Mouse (Mus musculus) heart, embryonic 11.5 days (tissue): ENCODE measurements around the gene 6430571L13Rik. TPM values are rescaled to one million over a fixed set of nuclear protein-coding genes. Genes with fewer than 3 reads are reported as not detected.

ENCODE experiments used
- ATAC-seq: fragments of 200-750 bp; cut with Nextera tagmentation; replicated peaks from 2 replicates; pipeline ENCODE4 v1.8.0; 2017; ENCODE audit warnings: moderate library complexity; ENCODE audit not compliant: insufficient number of reproducible peaks, low FRiP score, low TSS enrichment
- H3K27ac ChIP-seq: fragments of 300-500 bp; sonication (generic); 2 replicates; pipeline ENCODE4 v1.5.1; 2014; ENCODE audit warnings: mild to moderate bottlenecking, low read depth, low read length
- H3K27me3 ChIP-seq: fragments of 300-500 bp; sonication (generic); 2 replicates; pipeline ENCODE4 v1.6.1; 2014; ENCODE audit warnings: mild to moderate bottlenecking, low read length, mixed read lengths; ENCODE audit not compliant: control insufficient read depth, insufficient read depth
- H3K36me3 ChIP-seq: fragments of 300-500 bp; sonication (generic); 2 replicates; pipeline ENCODE4 v1.6.1; 2014; ENCODE audit warnings: mild to moderate bottlenecking, low read length, moderate library complexity, mixed read lengths; ENCODE audit not compliant: control insufficient read depth, insufficient read depth
- H3K4me1 ChIP-seq: fragments of 300-500 bp; sonication (generic); 2 replicates; pipeline ENCODE4 v1.6.1; 2014; ENCODE audit warnings: low read length; ENCODE audit not compliant: control insufficient read depth, insufficient read depth
- H3K4me2 ChIP-seq: fragments of 300-500 bp; sonication (generic); 2 replicates; pipeline ENCODE4 v1.6.1; 2014; ENCODE audit warnings: mild to moderate bottlenecking, moderate library complexity
- H3K4me3 ChIP-seq: fragments of 300-500 bp; sonication (generic); 2 replicates; pipeline ENCODE4 v1.5.1; 2014; ENCODE audit warnings: low read depth, low read length
- H3K9ac ChIP-seq: fragments of 300-500 bp; sonication (generic); 2 replicates; pipeline ENCODE4 v1.6.1; 2014; ENCODE audit warnings: mild to moderate bottlenecking, low read depth, low read length, moderate library complexity
- H3K9me3 ChIP-seq: fragments of 300-500 bp; sonication (generic); replicated peaks from 2 replicates; pipeline ENCODE4 v1.6.1; 2016; ENCODE audit warnings: low read length; ENCODE audit not compliant: control insufficient read depth
- WGBS: fragments of 180-500 bp; shearing (Covaris S2); extraction: QIAGEN DNeasy Blood & Tissue Kit; methylation state at CpG from one replicate; pipeline ENCODE4 v1.1.7; 2014; ENCODE audit not compliant: insufficient replicate concordance; 5-methylcytosine and 5-hydroxymethylcytosine counted together
- polyA plus RNA-seq: library from polyadenylated mRNA; unstranded; fragments of >200 nt; fragmentation: Nextera tagmentation; extraction: Ambion mirVana; gene quantifications from 2 replicates; pipeline ENCODE4 v1.2.1, GENCODE M21; 2014

The 6430571L13Rik gene
- 0.66 and 0.92 TPM in 2 replicates for polyA plus RNA-seq

- H3K9ac ChIP-seq = peak within 1 kb of the TSS; percentile 70
- peak within 1 kb of the TSS; percentile 70 for H3K4me3 ChIP-seq
- peak; percentile 89 for ATAC-seq
- WGBS = under 1% methylated on average over 34 of the region's 34 CpGs
- no peaks in the 10 kb centered on the region for H3K36me3 ChIP-seq
- no peaks in the 10 kb centered on the region for H3K9me3 ChIP-seq
- H3K4me2 ChIP-seq = peak within 1 kb of the TSS; percentile 90
- no peak within 1 kb of the TSS for H3K27ac ChIP-seq
- H3K27me3 ChIP-seq = peaks cover 16% of the 10 kb centered on the region
- H3K4me1 ChIP-seq = no peaks in the 10 kb centered on the region; the same call in 1 of the 2 replicates
Measured at GRCm38 (mm10) chr9:107340267-107340859, at the start of gene 6430571L13Rik. TSS of gene 6430571L13Rik (plus strand) at chr9:107340602.

GRCm38 (mm10) chr9:107290897-107291296 lies 49.5 kb upstream of the 6430571L13Rik start:
- Histone ChIP-seq H3K4me3 (no peak overlapping the region), H3K9ac (no peak overlapping the region), H3K4me2 (no peak overlapping the region), H3K27ac (no peak overlapping the region), H3K9me3 (no peaks in the 10 kb centered on the region), H3K4me1 (peaks cover 19% of the 10 kb centered on the region; the same call in 1 of the 2 replicates), H3K36me3 (no peaks in the 10 kb centered on the region), H3K27me3 (peaks cover 2% of the 10 kb centered on the region; the same call in 1 of the 2 replicates)
- 26% methylated on average over 10 of the region's 10 CpGs for WGBS
- no peak for ATAC-seq

GRCm38 (mm10) chr9:107294249-107294648 lies 46.2 kb upstream of the 6430571L13Rik start:
- Histone ChIP-seq H3K4me1 (peaks cover 29% of the 10 kb centered on the region), H3K9me3 (no peaks in the 10 kb centered on the region), H3K27ac (no peak overlapping the region), H3K4me2 (no peak overlapping the region), H3K36me3 (no peaks in the 10 kb centered on the region), H3K4me3 (no peak overlapping the region), H3K9ac (no peak overlapping the region), H3K27me3 (no peaks in the 10 kb centered on the region)
- ATAC-seq = no peak
- WGBS = 5% methylated on average over 6 of the region's 6 CpGs

- 0 out of 2 replicates have a peak, but pooled peaks cover 1% of the 10 kb centered on the region for H3K36me3 ChIP-seq
- H3K27me3 ChIP-seq = no peaks in the 10 kb centered on the region
- peak overlapping the region; percentile 82; the same call in 1 of the 2 replicates for H3K27ac ChIP-seq
- 42% methylated on average over 4 of the region's 4 CpGs for WGBS
- peak overlapping the region; percentile 97 for H3K4me2 ChIP-seq
- no peak for ATAC-seq
- no peaks in the 10 kb centered on the region for H3K9me3 ChIP-seq
- peak overlapping the region; percentile 74 for H3K4me3 ChIP-seq
- H3K4me1 ChIP-seq = peaks cover 24% of the 10 kb centered on the region
- no peak overlapping the region for H3K9ac ChIP-seq
Measured at GRCm38 (mm10) chr9:107295616-107296015, 44.8 kb upstream of the 6430571L13Rik start.

DNA sequence AAGGTAGTCTGAATTCAATTTTAAA lies 44.6 kb upstream of the 6430571L13Rik start, which contains the start of gene Cish:
TSS of gene Cish (plus strand) at position 11 of the 25 bp plus-strand sequence.
- Histone ChIP-seq H3K36me3 (0 out of 2 replicates have a peak, but pooled peaks cover 3% of the 10 kb centered on the region), H3K4me2 (peak within 1 kb of the TSS; percentile 97), H3K9ac (peak within 1 kb of the TSS; percentile 84), H3K4me1 (peaks cover 24% of the 10 kb centered on the region), H3K4me3 (peak within 1 kb of the TSS; percentile 74), H3K27me3 (no peaks in the 10 kb centered on the region), H3K9me3 (no peaks in the 10 kb centered on the region), H3K27ac (peak within 1 kb of the TSS; percentile 82)
- ATAC-seq = no peak

DNA sequence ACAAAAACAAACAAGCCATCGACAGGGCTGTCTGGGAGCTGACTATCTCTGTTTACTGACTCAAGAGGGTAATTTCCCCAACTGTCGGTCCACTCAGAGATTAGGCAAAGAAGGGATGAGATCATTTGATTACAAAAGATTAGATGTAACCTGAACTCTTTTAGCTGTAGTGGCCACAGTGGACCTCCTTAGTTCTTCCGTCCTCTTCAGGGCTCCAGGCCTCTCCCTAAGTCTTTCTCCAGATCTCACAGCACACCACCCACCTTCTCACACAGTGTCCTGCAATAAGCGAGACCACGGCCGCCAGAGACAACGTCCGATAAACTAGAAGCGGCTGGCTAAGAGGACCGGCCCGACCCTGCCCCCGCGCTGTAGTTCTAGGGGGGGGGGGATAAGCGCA lies 44.4 kb upstream of the 6430571L13Rik start:
- H3K36me3 ChIP-seq = 0 out of 2 replicates have a peak, but pooled peaks cover 4% of the 10 kb centered on the region
- peak; percentile 8; the same call in 1 of the 2 replicates for ATAC-seq
- H3K27ac ChIP-seq = peak overlapping the region; percentile 82
- peak overlapping the region; percentile 74 for H3K4me3 ChIP-seq
- 2% methylated on average over 14 of the region's 14 CpGs for WGBS
- H3K4me2 ChIP-seq = peak overlapping the region; percentile 97
- H3K9me3 ChIP-seq = no peaks in the 10 kb centered on the region
- peak overlapping the region; percentile 84 for H3K9ac ChIP-seq
- peaks cover 24% of the 10 kb centered on the region for H3K4me1 ChIP-seq
- no peaks in the 10 kb centered on the region for H3K27me3 ChIP-seq

DNA sequence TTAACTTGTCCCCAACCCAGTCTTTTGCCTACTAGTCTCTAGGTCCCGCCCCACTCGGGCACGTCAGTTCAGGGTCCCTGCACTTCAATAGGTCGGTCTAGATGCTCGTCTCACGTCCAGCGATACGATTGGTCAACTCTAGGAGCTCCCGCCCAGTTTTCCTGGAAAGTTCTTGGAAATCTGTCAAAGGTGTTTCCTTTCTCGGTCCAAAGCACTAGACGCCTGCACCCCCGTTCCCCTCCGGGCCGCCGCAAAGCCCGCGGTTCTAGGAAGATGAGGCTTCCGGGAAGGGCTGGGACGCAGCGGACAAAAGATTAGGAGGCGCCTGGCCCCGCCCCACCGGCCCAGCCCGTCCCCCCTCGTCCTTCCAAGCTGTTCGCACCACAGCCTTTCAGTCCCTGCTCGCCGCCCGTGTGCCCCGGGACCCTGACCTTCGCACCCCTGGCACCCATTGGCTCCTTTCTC lies 43.9 kb upstream of the 6430571L13Rik start:
- 0 out of 2 replicates have a peak, but pooled peaks cover 7% of the 10 kb centered on the region for H3K36me3 ChIP-seq
- H3K4me3 ChIP-seq = peak overlapping the region; percentile 74
- ATAC-seq = peak; percentile 94
- H3K9ac ChIP-seq = peak overlapping the region; percentile 84
- no peaks in the 10 kb centered on the region for H3K27me3 ChIP-seq
- under 1% methylated on average over 31 of the region's 31 CpGs for WGBS
- peak overlapping the region; percentile 97 for H3K4me2 ChIP-seq
- no peaks in the 10 kb centered on the region for H3K9me3 ChIP-seq
- peak overlapping the region; percentile 82 for H3K27ac ChIP-seq
- H3K4me1 ChIP-seq = peaks cover 29% of the 10 kb centered on the region

DNA sequence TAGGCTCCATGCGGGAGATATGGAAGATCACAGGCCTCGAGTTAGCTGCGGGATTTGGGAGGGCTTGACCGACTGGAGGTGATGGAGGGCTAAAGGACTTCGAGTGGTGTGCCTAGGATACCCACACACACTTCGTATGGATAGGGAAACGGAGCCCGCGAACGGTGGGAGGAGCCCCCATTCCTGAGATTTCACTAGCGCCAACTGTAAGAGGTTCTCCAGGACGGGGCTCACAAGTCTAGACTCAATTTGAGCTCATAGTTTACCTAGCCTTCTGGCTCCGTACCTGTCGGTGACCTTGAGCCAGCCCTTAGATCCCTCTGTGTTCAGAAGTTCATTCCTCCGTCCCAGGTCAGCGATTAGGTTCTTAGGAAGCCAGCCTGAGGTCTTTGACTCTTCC lies 43.3 kb upstream of the 6430571L13Rik start:
- Histone ChIP-seq H3K9ac (peak overlapping the region; percentile 84), H3K4me2 (peak overlapping the region; percentile 97), H3K27ac (peak overlapping the region; percentile 82), H3K27me3 (no peaks in the 10 kb centered on the region), H3K9me3 (no peaks in the 10 kb centered on the region), H3K4me1 (peaks cover 32% of the 10 kb centered on the region), H3K36me3 (0 out of 2 replicates have a peak, but pooled peaks cover 7% of the 10 kb centered on the region), H3K4me3 (peak overlapping the region; percentile 74)
- ATAC-seq = no peak
- 11% methylated on average over 16 of the region's 16 CpGs for WGBS

GRCm38 (mm10) chr9:107297658-107298057 lies 42.7 kb upstream of the 6430571L13Rik start:
- Histone ChIP-seq H3K9me3 (no peaks in the 10 kb centered on the region), H3K9ac (peak overlapping the region; percentile 84; the same call in 1 of the 2 replicates), H3K27ac (no peak overlapping the region), H3K4me1 (peaks cover 38% of the 10 kb centered on the region), H3K27me3 (no peaks in the 10 kb centered on the region), H3K4me2 (peak overlapping the region; percentile 97), H3K4me3 (peak overlapping the region; percentile 74), H3K36me3 (0 out of 2 replicates have a peak, but pooled peaks cover 7% of the 10 kb centered on the region)
- WGBS = 81% methylated on average over 4 of the region's 4 CpGs
- no peak for ATAC-seq
